Mouse (Mus musculus) limb, embryonic 10.5 days (tissue): ENCODE measurements around the gene Vtn. TPM values are rescaled to one million over a fixed set of nuclear protein-coding genes. Genes with fewer than 3 reads are reported as not detected.

Source experiments
- DNase-seq: peaks from one replicate; pipeline ENCODE4 v3.0.0-alpha.2; 2017; ENCODE audit warnings: low spot score
- H3K27ac ChIP-seq: fragments of 300-500 bp; sonication (generic); 2 replicates; pipeline ENCODE4 v1.5.1; 2016; ENCODE audit warnings: mild to moderate bottlenecking
- H3K27me3 ChIP-seq: fragments of 300-500 bp; sonication (generic); 2 replicates; pipeline ENCODE4 v1.6.1; 2016; ENCODE audit warnings: low read depth, mild to moderate bottlenecking; ENCODE audit not compliant: poor library complexity, severe bottlenecking
- H3K36me3 ChIP-seq: fragments of 300-500 bp; sonication (generic); 2 replicates; pipeline ENCODE4 v1.6.1; 2016; ENCODE audit warnings: mild to moderate bottlenecking, moderate library complexity
- H3K4me1 ChIP-seq: fragments of 300-500 bp; sonication (generic); 2 replicates; pipeline ENCODE4 v1.6.1; 2016
- H3K4me3 ChIP-seq: fragments of 300-500 bp; sonication (generic); 2 replicates; pipeline ENCODE4 v1.5.1; 2016; ENCODE audit warnings: mild to moderate bottlenecking, moderate library complexity
- H3K9me3 ChIP-seq: fragments of 300-500 bp; sonication (generic); replicated peaks from 2 replicates; pipeline ENCODE4 v1.6.1; 2016; ENCODE audit warnings: mild to moderate bottlenecking
- WGBS: fragments of 180-500 bp; shearing (Covaris S2); methylation state at CpG from one replicate; pipeline ENCODE4 v1.1.7; 2016; 5-methylcytosine and 5-hydroxymethylcytosine counted together
- polyA plus RNA-seq: library from polyadenylated mRNA; unstranded; fragments of >200 nt; fragmentation: Nextera tagmentation; extraction: Ambion mirVana; gene quantifications from 2 replicates; pipeline ENCODE4 v1.2.1, GENCODE M21; 2016

The Vtn gene
- polyA plus RNA-seq, 1 experiment from 2014 or later: not detected

DNA sequence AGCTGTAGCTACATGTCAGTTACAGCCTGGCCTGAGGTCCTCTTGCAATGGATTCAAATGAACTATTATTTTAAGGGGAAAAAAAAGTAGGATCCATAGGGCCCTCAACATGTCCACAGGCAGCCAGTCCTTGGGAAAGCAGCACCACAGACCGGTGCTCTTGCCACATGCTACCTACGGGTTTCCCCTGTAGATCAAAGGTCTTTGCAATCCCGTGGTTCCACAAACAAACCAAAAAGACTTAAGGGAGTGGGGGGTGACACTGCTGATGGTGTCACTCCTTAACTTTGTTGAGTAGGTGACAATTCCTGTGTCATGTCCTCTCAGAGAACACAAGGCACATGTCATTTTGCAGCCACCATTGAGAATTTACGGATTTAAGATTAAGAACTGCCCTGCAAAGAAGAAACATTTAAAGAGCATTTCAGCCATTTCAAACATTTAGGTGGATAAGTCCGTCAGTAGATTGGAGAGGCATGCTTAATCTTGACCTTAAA lies 50.6 kb downstream of the Vtn start:
- peaks cover 29% of the 10 kb centered on the region for H3K4me1 ChIP-seq
- peak overlapping the region; percentile 91 for H3K27ac ChIP-seq
- peaks cover 24% of the 10 kb centered on the region for H3K36me3 ChIP-seq
- no peaks in the 10 kb centered on the region for H3K9me3 ChIP-seq
- 12% methylated on average over 5 of the region's 5 CpGs for WGBS
- no peaks in the 10 kb centered on the region for H3K27me3 ChIP-seq
- DNase-seq: no peak
- peak overlapping the region; percentile 78 for H3K4me3 ChIP-seq

GRCm38 (mm10) chr11:78550168-78551058 lies 51.5 kb downstream of the Vtn start, which contains the start of gene Tmem97:
TSS of gene Tmem97 (minus strand) at chr11:78550777.
- DNase-seq: peak; percentile 95
- Histone ChIP-seq H3K4me3 (peak within 1 kb of the TSS; percentile 78), H3K27me3 (no peaks in the 10 kb centered on the region), H3K36me3 (peaks cover 15% of the 10 kb centered on the region), H3K9me3 (no peaks in the 10 kb centered on the region), H3K27ac (peak within 1 kb of the TSS; percentile 91), H3K4me1 (peaks cover 27% of the 10 kb centered on the region)
- under 1% methylated on average over 60 of the region's 60 CpGs for WGBS

DNA sequence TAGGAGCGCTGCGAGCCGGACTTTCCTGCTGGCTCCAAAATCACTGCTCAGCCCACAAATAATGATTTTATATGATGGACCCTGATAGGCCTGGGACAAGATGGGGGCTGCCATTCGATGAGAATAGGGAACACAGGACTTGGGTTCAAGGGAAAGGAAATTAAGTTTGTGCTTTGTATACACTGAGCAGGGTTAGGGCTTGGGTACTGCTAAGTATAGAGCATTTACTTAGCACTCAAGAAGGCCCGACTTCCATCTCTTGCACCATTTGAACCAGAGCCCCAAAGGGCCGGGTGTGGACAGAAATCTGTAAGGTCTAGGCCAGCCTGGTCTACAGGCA lies 52.1 kb downstream of the Vtn start:
- Histone ChIP-seq H3K9me3 (no peaks in the 10 kb centered on the region), H3K4me3 (peak overlapping the region; percentile 78), H3K4me1 (peaks cover 27% of the 10 kb centered on the region), H3K36me3 (peaks cover 9% of the 10 kb centered on the region; the same call in 1 of the 2 replicates), H3K27ac (peak overlapping the region; percentile 91), H3K27me3 (no peaks in the 10 kb centered on the region)
- no peak for DNase-seq
- 34% methylated on average over 6 of the region's 6 CpGs for WGBS

Other genes starting within 250 kb of the Vtn start
- gene 2610507B11Rik, start 237.3 kb upstream of the Vtn start, polyA plus RNA-seq: 63.6 and 68.9 TPM in 2 replicates
- 0.31 TPM in 2 replicates for gene BC030499, start 208.2 kb upstream of the Vtn start, polyA plus RNA-seq
- gene Spag5, start 197.6 kb upstream of the Vtn start, polyA plus RNA-seq: 72.8 and 84.8 TPM in 2 replicates
- gene Aldoc, start 176.1 kb upstream of the Vtn start, polyA plus RNA-seq: 2.0 and 4.3 TPM in 2 replicates
- gene Pigs, start 170.7 kb upstream of the Vtn start, polyA plus RNA-seq: 80.3 and 83.6 TPM in 2 replicates
- 77.9 and 83.0 TPM in 2 replicates for gene Unc119, start 155.6 kb upstream of the Vtn start, polyA plus RNA-seq
- gene Foxn1, start 112.5 kb upstream of the Vtn start, polyA plus RNA-seq: 0.06 TPM in 1 of 2 replicates, not detected in the other
- gene Slc13a2, start 76.9 kb upstream of the Vtn start, polyA plus RNA-seq: not detected in 2 replicates
- gene Slc46a1, start 33.4 kb upstream of the Vtn start, polyA plus RNA-seq: 15.0 and 18.1 TPM in 2 replicates
- 2.3 and 2.5 TPM in 2 replicates for gene Sarm1, start 1.3 kb upstream of the Vtn start, polyA plus RNA-seq
- gene Sebox, start 4.4 kb downstream of the Vtn start, polyA plus RNA-seq: not detected in 2 replicates
- gene Tmem199, start 13.1 kb downstream of the Vtn start, polyA plus RNA-seq: 73.7 and 85.5 TPM in 2 replicates
- 179 TPM in 2 replicates for gene Poldip2, start 13.1 kb downstream of the Vtn start, polyA plus RNA-seq
- 92.4 and 94.1 TPM in 2 replicates for gene Tnfaip1, start 37.2 kb downstream of the Vtn start, polyA plus RNA-seq
- gene Ift20, start 37.3 kb downstream of the Vtn start, polyA plus RNA-seq: 85.7 and 97.9 TPM in 2 replicates
- gene Tmem97, start 51.7 kb downstream of the Vtn start, polyA plus RNA-seq: 87.7 and 104 TPM in 2 replicates
- gene Nlk, start 198.3 kb downstream of the Vtn start, polyA plus RNA-seq: 11.4 and 11.7 TPM in 2 replicates